Mouse (Mus musculus): ENCODE measurements at regions not wholly inside any gene's neighbourhood (a gene's known extent, or its start where the extent isn't known, plus 50 kb on each side); places are given as distances from the start of the nearest gene placed in this dataset.

DNA sequence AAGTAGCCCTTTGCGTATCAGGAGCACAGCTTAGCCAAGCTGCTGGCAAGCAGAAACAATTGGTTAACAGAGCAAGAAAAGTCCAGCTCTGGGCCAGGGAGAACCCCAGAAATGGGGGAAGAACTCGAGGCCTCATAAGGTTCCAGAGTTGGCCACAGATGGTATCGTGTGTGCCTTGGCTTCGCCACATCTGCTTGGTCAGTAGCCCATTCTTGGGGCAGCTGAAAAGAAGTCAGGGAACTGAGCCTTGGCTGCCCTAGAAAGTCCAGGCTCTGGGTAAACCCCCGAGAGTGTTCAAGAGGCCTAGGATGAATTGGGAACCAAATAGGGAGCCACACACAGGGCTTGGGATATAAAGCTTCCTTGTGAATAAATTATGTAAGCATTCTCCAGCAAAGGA lies 78.7 kb downstream of the Zfp36l1 start:
- TF ChIP-seq POLR2A (IDR thresholded peaks at IDR 0.05; ENCODE audit: extremely low read depth, insufficient read depth, low read length) (no peak), CTCF (IDR thresholded peaks at IDR 0.05; ENCODE audit: extremely low read depth, insufficient read depth, low read length) (no peak)
